Mouse (Mus musculus): ENCODE data around the gene Gm10100.
A peak's percentile ranks its signal among the peaks of the same experiment; 100 is the strongest.
"Not testable (repeated sequence)": the region's sequence is repeated elsewhere in the genome, so short reads cannot be mapped to it uniquely, and the experiment has no call there.

The Gm10100 gene

DNA sequence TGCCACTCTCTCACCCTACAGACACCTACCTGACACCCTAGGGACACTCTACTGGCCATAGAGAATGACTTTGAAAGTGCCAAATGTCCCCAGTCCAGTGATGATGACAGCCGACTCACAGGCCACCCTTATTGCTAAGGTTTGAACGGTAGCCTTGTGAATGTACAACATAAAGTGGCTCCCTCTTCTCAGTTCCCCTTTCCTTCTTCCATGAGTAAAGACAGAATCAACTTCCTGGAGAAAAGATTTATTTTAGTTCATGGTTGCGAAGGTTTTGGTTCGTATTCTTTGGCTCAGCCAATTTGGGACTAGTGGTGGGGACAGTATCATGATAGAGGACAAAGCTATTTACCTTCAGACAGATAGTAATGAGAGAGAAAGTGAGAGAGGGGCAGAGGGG, 12.6 kb downstream of the Gm10100 start:
- Histone ChIP-seq H3K9me3 (ENCODE audit: low read length) (peaks cover 8% of the 10 kb centered on the region), H3K4me3 (replicated peaks; ENCODE audit: low read length) (no peak overlapping the region), H3K4me1 (replicated peaks; ENCODE audit: low read depth, low read length) (no peaks in the 10 kb centered on the region), H3K27me3 (ENCODE audit: insufficient read depth, low read length) (0 out of 2 replicates have a peak, but pooled peaks cover 3% of the 10 kb centered on the region), H3K36me3 (ENCODE audit: insufficient read depth, low read length) (no peaks in the 10 kb centered on the region)
- TF ChIP-seq CTCF (conservative IDR thresholded peaks at IDR 0.05; ENCODE audit: low read length), result no peak

DNA sequence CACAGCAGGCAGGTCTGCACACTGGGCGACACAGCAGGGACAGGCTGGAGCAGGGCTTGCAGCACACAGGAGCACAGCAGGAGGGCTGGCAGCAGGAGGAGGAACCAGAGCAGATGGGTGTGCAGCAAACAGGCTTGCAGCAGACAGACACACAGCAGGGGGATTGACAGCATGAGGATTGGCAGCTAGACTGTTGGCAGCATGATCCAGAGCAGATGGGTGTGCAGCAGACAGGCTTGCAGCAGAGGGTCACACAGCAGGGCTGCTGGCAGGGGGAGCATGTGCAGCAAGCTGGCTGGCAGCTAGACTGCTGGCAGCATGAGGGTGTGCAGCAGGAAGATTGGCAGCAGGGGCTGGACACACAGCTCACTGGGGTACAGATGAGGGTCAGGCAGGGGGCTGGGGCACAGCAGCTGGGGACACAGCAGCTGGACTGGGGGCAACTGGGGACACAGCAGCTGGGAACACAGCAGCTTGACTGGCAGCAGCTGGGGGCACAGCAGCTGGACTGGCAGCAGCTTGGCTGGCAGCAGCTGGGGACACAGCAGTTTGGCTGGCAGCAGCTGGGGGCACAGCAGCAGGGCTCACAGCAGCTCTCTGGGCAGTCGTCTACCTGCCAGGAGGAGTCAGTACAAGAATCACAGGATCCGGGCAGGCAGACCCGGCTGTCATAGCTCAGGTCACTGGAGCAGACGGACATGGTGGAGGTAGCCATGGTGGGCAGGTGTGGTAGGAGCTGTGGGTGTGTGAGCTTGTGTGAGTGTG, 15.8 kb downstream of the Gm10100 start, which contains the start of gene Gm18596:
TSS of gene Gm18596 (minus strand) at position 715 of the 765 bp plus-strand sequence.
- not testable (repeated sequence) for H3K9me3 ChIP-seq (ENCODE audit: low read length); H3K4me1 ChIP-seq (replicated peaks; ENCODE audit: low read depth, low read length); H3K4me3 ChIP-seq (replicated peaks; ENCODE audit: low read length); H3K27me3 ChIP-seq (ENCODE audit: insufficient read depth, low read length); H3K36me3 ChIP-seq (ENCODE audit: insufficient read depth, low read length)

DNA sequence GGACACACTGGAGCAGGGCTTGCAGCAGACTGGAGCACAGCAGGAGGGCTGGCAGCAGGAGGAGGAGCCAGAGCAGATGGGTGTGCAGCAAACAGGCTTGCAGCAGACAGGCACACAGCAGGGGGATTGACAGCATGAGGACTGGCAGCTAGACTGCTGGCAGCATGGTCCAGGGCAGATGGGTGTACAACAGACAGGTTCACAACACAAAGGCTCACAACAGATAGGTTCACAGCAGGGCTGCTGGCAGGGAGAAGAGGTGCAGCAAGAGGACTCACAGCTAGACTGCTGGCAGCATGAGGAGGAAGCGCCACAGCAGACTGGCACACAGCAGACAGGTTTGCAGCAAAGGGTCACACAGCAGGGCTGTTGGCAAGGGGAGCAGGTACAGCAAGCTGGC, 24.4 kb downstream of the Gm10100 start:
- not testable (repeated sequence) for H3K4me3 ChIP-seq (replicated peaks; ENCODE audit: low read length); H3K27me3 ChIP-seq (ENCODE audit: insufficient read depth, low read length); H3K36me3 ChIP-seq (ENCODE audit: insufficient read depth, low read length); H3K9me3 ChIP-seq (ENCODE audit: low read length); H3K4me1 ChIP-seq (replicated peaks; ENCODE audit: low read depth, low read length)

DNA sequence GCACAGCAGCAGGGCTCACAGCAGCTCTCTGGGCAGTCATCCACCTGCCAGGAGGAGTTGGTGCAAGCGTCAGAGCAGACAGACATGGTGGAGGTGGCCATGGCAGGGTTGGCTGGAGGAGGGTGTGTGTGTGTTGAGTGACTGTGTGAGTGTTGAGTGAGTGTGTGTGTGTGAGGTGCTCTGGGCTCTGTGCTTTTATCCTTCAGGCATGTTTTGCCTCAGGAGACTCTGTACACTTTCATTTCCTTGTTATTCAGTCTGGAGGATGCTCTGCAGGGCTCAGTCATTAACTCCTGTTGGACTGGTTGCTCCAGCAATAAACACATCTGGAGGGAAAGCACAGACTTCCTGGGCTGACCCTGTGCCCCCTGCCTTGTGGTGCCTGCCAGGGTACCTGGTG, 25.0 kb downstream of the Gm10100 start, which contains the start of gene Gm9736:
TSS of gene Gm9736 (minus strand) at position 101 of the 400 bp plus-strand sequence.
- not testable (repeated sequence) for H3K4me3 ChIP-seq (replicated peaks; ENCODE audit: low read length); H3K9me3 ChIP-seq (ENCODE audit: low read length); H3K4me1 ChIP-seq (replicated peaks; ENCODE audit: low read depth, low read length); H3K36me3 ChIP-seq (ENCODE audit: insufficient read depth, low read length); H3K27me3 ChIP-seq (ENCODE audit: insufficient read depth, low read length)

DNA sequence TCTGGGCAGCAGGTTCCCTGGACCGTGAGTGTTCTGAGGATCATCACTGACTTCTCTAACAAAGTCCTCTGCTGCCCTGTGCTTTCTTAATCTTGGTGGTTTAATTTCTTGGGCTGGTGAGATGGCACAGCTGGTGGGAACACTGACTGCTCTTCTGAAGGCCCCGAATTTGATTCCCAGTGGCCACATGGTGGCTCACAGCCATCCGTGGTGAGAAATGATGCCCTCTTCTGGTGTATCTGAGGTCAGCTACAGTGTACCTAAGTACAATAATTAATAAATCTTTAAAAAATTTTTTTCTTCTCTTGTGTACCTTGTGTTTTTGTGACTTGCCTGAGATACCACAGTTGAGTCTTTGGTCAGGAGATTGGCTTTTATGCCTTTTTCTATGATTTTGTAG, 26.0 kb downstream of the Gm10100 start:
- H3K4me1 ChIP-seq (replicated peaks; ENCODE audit: low read depth, low read length); H3K36me3 ChIP-seq (ENCODE audit: insufficient read depth, low read length); H3K4me3 ChIP-seq (replicated peaks; ENCODE audit: low read length); H3K27me3 ChIP-seq (ENCODE audit: insufficient read depth, low read length); H3K9me3 ChIP-seq (ENCODE audit: low read length): not testable (repeated sequence)

DNA sequence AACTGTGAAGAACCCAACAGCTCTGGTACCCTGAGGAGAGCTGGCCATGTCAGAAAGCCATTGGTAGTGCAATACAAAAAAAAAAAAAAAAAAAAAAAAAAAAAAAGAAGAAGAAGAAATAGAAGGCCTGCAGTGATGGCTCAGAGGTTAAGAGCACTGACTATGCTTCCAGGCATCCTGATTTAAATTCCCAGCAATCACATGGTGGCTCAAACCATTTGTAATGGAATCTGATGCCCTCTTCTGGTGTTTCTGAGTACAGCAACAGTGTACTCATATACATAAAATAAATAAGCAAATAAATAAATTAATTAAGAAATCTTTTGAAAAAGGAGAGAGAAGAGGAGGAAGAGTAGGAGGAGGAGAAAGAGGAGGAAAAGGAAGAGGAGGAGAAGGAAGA, 27.2 kb downstream of the Gm10100 start:
- H3K4me1 ChIP-seq (replicated peaks; ENCODE audit: low read depth, low read length), result no peaks in the 10 kb centered on the region; the same call in 1 of the 2 replicates
- H3K36me3 ChIP-seq (ENCODE audit: insufficient read depth, low read length), result no peaks in the 10 kb centered on the region
- H3K9me3 ChIP-seq (ENCODE audit: low read length), result peaks cover 7% of the 10 kb centered on the region; the same call in 1 of the 2 replicates
- TF ChIP-seq POU5F1 (IDR thresholded peaks at IDR 0.05; ENCODE audit: borderline replicate concordance, low read length) (no peak), NANOG (IDR thresholded peaks at IDR 0.05; ENCODE audit: borderline replicate concordance, low read length) (no peak), CTCF (conservative IDR thresholded peaks at IDR 0.05; ENCODE audit: low read length) (peak; percentile 44)
- no peak overlapping the region for H3K4me3 ChIP-seq (replicated peaks; ENCODE audit: low read length)
- H3K27me3 ChIP-seq (ENCODE audit: insufficient read depth, low read length), result no peaks in the 10 kb centered on the region

DNA sequence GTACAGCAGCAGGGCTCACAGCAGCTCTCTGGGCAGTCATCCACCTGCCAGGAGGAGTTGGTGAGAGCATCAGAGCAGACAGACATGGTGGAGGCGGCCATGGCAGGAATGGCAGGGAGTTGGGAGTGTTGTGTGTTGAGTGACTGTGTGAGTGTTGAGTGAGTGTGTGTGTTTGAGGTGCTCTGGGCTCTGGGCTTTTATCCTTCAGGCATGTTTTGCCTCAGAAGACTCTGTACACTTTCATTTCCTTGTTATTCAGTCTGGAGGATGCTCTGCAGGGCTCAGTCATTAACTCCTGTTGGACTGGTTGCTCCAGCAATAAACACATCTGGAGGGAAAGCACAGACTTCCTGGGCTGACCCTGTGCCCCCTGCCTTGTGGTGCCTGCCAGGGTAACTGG, 33.3 kb downstream of the Gm10100 start, which contains the start of gene Gm3233:
TSS of gene Gm3233 (minus strand) at position 101 of the 400 bp plus-strand sequence.
- not testable (repeated sequence) for H3K36me3 ChIP-seq (ENCODE audit: insufficient read depth, low read length); H3K27me3 ChIP-seq (ENCODE audit: insufficient read depth, low read length); H3K4me3 ChIP-seq (replicated peaks; ENCODE audit: low read length); H3K9me3 ChIP-seq (ENCODE audit: low read length); H3K4me1 ChIP-seq (replicated peaks; ENCODE audit: low read depth, low read length)

DNA sequence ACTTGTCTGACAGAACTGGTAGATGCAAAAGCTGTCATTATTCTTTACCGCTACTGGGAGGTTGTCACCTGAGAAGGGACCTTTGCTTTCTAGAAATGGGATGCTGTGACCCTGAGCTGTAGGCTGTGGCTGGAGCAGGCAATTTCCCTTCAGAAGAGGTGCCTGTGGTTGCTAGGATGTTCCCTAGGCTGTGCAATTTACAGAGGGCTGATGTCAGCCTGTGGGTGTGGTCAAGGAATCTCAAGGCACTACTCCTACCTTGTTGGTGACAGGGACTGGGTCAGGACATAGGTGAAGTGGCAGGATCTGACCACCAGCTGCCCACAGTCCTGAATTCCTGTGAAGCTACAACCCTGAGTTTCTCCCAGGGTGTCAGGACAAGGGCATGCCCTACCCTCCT, 43.4 kb downstream of the Gm10100 start:
- Histone ChIP-seq H3K4me3 (replicated peaks; ENCODE audit: low read length) (no peak overlapping the region), H3K9me3 (ENCODE audit: low read length) (no peaks in the 10 kb centered on the region)
- TF ChIP-seq NANOG (IDR thresholded peaks at IDR 0.05; ENCODE audit: borderline replicate concordance, low read length) (no peak), POU5F1 (IDR thresholded peaks at IDR 0.05; ENCODE audit: borderline replicate concordance, low read length) (no peak), CTCF (conservative IDR thresholded peaks at IDR 0.05; ENCODE audit: low read length) (no peak)

DNA sequence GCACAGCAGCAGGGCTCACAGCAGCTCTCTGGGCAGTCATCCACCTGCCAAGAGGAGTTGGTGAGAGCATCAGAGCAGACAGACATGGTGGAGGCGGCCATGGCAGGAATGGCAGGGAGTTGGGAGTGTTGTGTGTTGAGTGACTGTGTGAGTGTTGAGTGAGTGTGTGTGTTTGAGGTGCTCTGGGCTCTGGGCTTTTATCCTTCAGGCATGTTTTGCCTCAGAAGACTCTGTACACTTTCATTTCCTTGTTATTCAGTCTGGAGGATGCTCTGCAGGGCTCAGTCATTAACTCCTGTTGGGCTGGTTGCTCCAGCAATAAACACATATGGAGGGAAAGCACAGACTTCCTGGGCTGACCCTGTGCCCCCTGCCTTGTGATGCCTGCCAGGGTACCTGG, 44.9 kb downstream of the Gm10100 start, which contains the start of gene Gm3238:
TSS of gene Gm3238 (minus strand) at position 101 of the 400 bp plus-strand sequence.
- H3K27me3 ChIP-seq (ENCODE audit: insufficient read depth, low read length); H3K9me3 ChIP-seq (ENCODE audit: low read length); H3K4me1 ChIP-seq (replicated peaks; ENCODE audit: low read depth, low read length); H3K36me3 ChIP-seq (ENCODE audit: insufficient read depth, low read length); H3K4me3 ChIP-seq (replicated peaks; ENCODE audit: low read length): not testable (repeated sequence)

More for the DNA sequence above, 43.4 kb downstream of the Gm10100 start:
- Histone ChIP-seq H3K4me1 (replicated peaks; ENCODE audit: low read depth, low read length) (no peaks in the 10 kb centered on the region), H3K27me3 (ENCODE audit: insufficient read depth, low read length) (no peaks in the 10 kb centered on the region), H3K36me3 (ENCODE audit: insufficient read depth, low read length) (no peaks in the 10 kb centered on the region)

DNA sequence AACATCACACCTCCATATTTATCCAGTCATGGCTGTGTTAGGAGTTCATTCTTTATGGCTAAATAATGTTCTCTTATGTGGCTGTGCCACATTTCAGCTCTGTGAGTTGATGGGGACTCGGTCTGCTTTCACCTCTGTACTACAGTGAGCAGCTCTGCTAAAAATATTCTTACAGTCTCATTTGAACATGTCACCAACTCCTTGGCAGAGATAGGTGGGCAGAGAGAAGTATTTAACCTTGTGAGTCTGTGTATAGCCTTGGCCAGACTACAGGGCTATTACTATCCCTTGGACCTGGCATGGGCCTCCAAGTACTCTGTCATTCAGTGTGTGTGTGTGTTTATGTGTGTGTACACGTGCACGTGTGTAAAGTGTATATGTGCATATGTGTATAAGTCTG, 45.9 kb downstream of the Gm10100 start:
- not testable (repeated sequence) for H3K27me3 ChIP-seq (ENCODE audit: insufficient read depth, low read length)

More for the DNA sequence above, 45.9 kb downstream of the Gm10100 start:
- H3K9me3 ChIP-seq (ENCODE audit: low read length); H3K36me3 ChIP-seq (ENCODE audit: insufficient read depth, low read length); H3K4me3 ChIP-seq (replicated peaks; ENCODE audit: low read length); H3K4me1 ChIP-seq (replicated peaks; ENCODE audit: low read depth, low read length): not testable (repeated sequence)

Measured in E14TG2a.4 (cell line).